Mouse (Mus musculus): Measurements from ENCODE around the gene Usp3.

DNA sequence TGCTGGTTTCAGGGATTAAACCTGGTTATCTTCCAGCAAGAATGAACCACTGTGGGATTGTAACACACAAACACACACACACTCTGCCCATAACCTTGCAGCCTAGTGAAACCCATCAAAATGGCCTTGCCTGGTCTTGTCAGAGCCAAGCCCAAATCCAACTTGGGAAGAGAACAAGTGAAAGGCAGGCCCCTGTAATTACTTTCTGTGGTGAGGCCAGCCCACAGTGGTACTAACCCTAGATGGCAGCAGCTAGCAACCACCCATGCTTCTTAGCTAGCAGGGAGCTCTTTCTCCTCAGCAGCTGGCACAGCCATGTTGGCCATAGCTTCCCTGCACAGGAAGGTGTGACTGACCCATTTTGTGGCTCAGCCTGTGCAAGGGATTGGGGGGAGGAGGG, 79.8 kb downstream of the Usp3 start:
- TF ChIP-seq POLR2A (IDR thresholded peaks at IDR 0.05; ENCODE audit: borderline replicate concordance, insufficient read depth, low read length) (no peak), CTCF (IDR thresholded peaks at IDR 0.05; ENCODE audit: borderline replicate concordance, insufficient read depth, low read depth, low read length) (peak; percentile 19; the same call in 1 of the 2 replicates)

Data from cerebellum, adult 2 months (tissue).